ENCODE assay signal across 20 mouse cellular contexts in genomic region chr19:60710196-60710595, GRCm38 (mm10).
"Had no signal": no experiment of that assay in that cellular context is flagged by ENCODE, and none has a peak within 500 bp of the region (broad histone marks: within the 10 kb centered on the region; RNA-seq: fewer than 3 reads in every experiment).

No protein-coding gene starts in this region.

- H3K4me1 ChIP-seq: kidney, embryonic 15.5 days; limb, embryonic 12.5 days; limb, embryonic 15.5 days; megakaryocyte, embryonic 14.5 days; midbrain, embryonic 12.5 days; neural tube, embryonic 13.5 days; stomach, embryonic 15.5 days had no signal

- H3K27me3 ChIP-seq: kidney, embryonic 15.5 days; limb, embryonic 15.5 days; midbrain, embryonic 12.5 days; midbrain, embryonic 15.5 days; neural tube, embryonic 13.5 days; stomach, embryonic 15.5 days had no signal

- H3K4me3 ChIP-seq: kidney, embryonic 15.5 days; limb, embryonic 12.5 days; limb, embryonic 15.5 days; megakaryocyte, embryonic 14.5 days; midbrain, embryonic 12.5 days; midbrain, embryonic 15.5 days; myocyte; neural tube, embryonic 13.5 days; stomach, embryonic 15.5 days had no signal

- DNase-seq: kidney, adult 8-10 months; kidney, postnatal 14 days; kidney, postnatal 4 days; left cerebral cortex, postnatal 4 days; lung, adult 2 months; lung, postnatal 36 days; retina, postnatal 1 day; right cerebral cortex, postnatal 25 days; spleen, adult 18-20 months; thymus, postnatal 25 days had no signal

- H3K27ac ChIP-seq: kidney, embryonic 15.5 days; limb, embryonic 12.5 days; limb, embryonic 15.5 days; midbrain, embryonic 12.5 days; midbrain, embryonic 15.5 days; neural tube, embryonic 13.5 days; stomach, embryonic 15.5 days had no signal

- H3K9ac ChIP-seq: kidney, embryonic 15.5 days; limb, embryonic 12.5 days; limb, embryonic 15.5 days; midbrain, embryonic 12.5 days; midbrain, embryonic 15.5 days; neural tube, embryonic 13.5 days; stomach, embryonic 15.5 days had no signal

- ATAC-seq: intestine, postnatal 0 days; midbrain, embryonic 15.5 days had no signal

- H3K4me2 ChIP-seq: kidney, embryonic 15.5 days; limb, embryonic 12.5 days; limb, embryonic 15.5 days; midbrain, embryonic 12.5 days; midbrain, embryonic 15.5 days; neural tube, embryonic 13.5 days; stomach, embryonic 15.5 days had no signal

- H3K36me3 ChIP-seq: kidney, embryonic 15.5 days; limb, embryonic 12.5 days; limb, embryonic 15.5 days; midbrain, embryonic 12.5 days; midbrain, embryonic 15.5 days; neural tube, embryonic 13.5 days; stomach, embryonic 15.5 days had no signal

- H3K9me3 ChIP-seq: kidney, embryonic 15.5 days; limb, embryonic 12.5 days; limb, embryonic 15.5 days; megakaryocyte, embryonic 14.5 days; midbrain, embryonic 12.5 days; midbrain, embryonic 15.5 days; neural tube, embryonic 13.5 days; stomach, embryonic 15.5 days had no signal
